Mouse (Mus musculus): ENCODE measurements around the gene Lgalsl. TPM values are rescaled to one million over a fixed set of nuclear protein-coding genes. Genes with fewer than 3 reads are reported as not detected.

Gene Lgalsl
- total and polyA plus RNA-seq, 3 experiments: 0.11 TPM; not detected in 2

GRCm38 (mm10) chr11:20858921-20859668 lies 28.2 kb upstream of the Lgalsl start:
- Histone ChIP-seq H3K4me3 (ENCODE audit: low read depth, low read length) (no peak overlapping the region), H3K9me3 (replicated peaks) (no peaks in the 10 kb centered on the region), H3K27me3 (ENCODE audit: insufficient read depth, low read length) (peaks cover 2% of the 10 kb centered on the region; the same call in 1 of the 2 replicates), H3K36me3 (replicated peaks) (no peaks in the 10 kb centered on the region), H3K4me1 (ENCODE audit: insufficient read depth, low read depth, low read length) (no peaks in the 10 kb centered on the region)
- TF ChIP-seq GATA2 (IDR thresholded peaks at IDR 0.05; ENCODE audit: borderline replicate concordance, low read depth, low read length) (no peak), GATA1 (IDR thresholded peaks at IDR 0.05; ENCODE audit: borderline replicate concordance, low read length) (no peak), TAL1 (conservative IDR thresholded peaks at IDR 0.05; ENCODE audit: low read depth, low read length) (no peak), CTCF (IDR thresholded peaks at IDR 0.05; ENCODE audit: low read depth, low read length) (no peak), POLR2AphosphoS5 (IDR thresholded peaks at IDR 0.05; ENCODE audit: insufficient replicate concordance, low read depth, low read length) (no peak)
- ATAC-seq (ENCODE audit: extremely low read depth, insufficient number of reproducible peaks, low FRiP score, poor library complexity, severe bottlenecking) (no peak), DNase-seq (ENCODE audit: low spot score) (no peak)

- ATAC-seq (ENCODE audit: extremely low read depth, insufficient number of reproducible peaks, low FRiP score, poor library complexity, severe bottlenecking) (no peak), DNase-seq (ENCODE audit: low spot score) (no peak)
- H3K4me1 ChIP-seq (ENCODE audit: insufficient read depth, low read depth, low read length): no peaks in the 10 kb centered on the region
- H3K9me3 ChIP-seq (replicated peaks): no peaks in the 10 kb centered on the region
- H3K36me3 ChIP-seq (replicated peaks): no peaks in the 10 kb centered on the region
- no peak overlapping the region for H3K4me3 ChIP-seq (ENCODE audit: low read depth, low read length)
- peaks cover 4% of the 10 kb centered on the region; the same call in 1 of the 2 replicates for H3K27me3 ChIP-seq (ENCODE audit: insufficient read depth, low read length)
- TF ChIP-seq GATA2 (IDR thresholded peaks at IDR 0.05; ENCODE audit: borderline replicate concordance, low read depth, low read length) (no peak), POLR2AphosphoS5 (IDR thresholded peaks at IDR 0.05; ENCODE audit: insufficient replicate concordance, low read depth, low read length) (no peak), TAL1 (conservative IDR thresholded peaks at IDR 0.05; ENCODE audit: low read depth, low read length) (no peak)
Measured at GRCm38 (mm10) chr11:20857921-20858320, 27.1 kb upstream of the Lgalsl start.

- H3K4me1 ChIP-seq (ENCODE audit: insufficient read depth, low read depth, low read length): no peaks in the 10 kb centered on the region
- DNase-seq (ENCODE audit: low spot score) (no peak), ATAC-seq (ENCODE audit: extremely low read depth, insufficient number of reproducible peaks, low FRiP score, poor library complexity, severe bottlenecking) (no peak)
- peaks cover 9% of the 10 kb centered on the region for H3K27me3 ChIP-seq (ENCODE audit: insufficient read depth, low read length)
- H3K4me3 ChIP-seq (ENCODE audit: low read depth, low read length): no peak overlapping the region
- H3K36me3 ChIP-seq (replicated peaks): no peaks in the 10 kb centered on the region
- TF ChIP-seq CTCF (IDR thresholded peaks at IDR 0.05; ENCODE audit: low read depth, low read length) (no peak), GATA2 (IDR thresholded peaks at IDR 0.05; ENCODE audit: borderline replicate concordance, low read depth, low read length) (no peak), POLR2AphosphoS5 (IDR thresholded peaks at IDR 0.05; ENCODE audit: insufficient replicate concordance, low read depth, low read length) (no peak), GATA1 (IDR thresholded peaks at IDR 0.05; ENCODE audit: borderline replicate concordance, low read length) (no peak), TAL1 (conservative IDR thresholded peaks at IDR 0.05; ENCODE audit: low read depth, low read length) (no peak)
- no peaks in the 10 kb centered on the region for H3K9me3 ChIP-seq (replicated peaks)
Measured at GRCm38 (mm10) chr11:20854032-20854741, 23.3 kb upstream of the Lgalsl start.

GRCm38 (mm10) chr11:20850196-20850595 lies 19.3 kb upstream of the Lgalsl start:
- peaks cover 10% of the 10 kb centered on the region for H3K27me3 ChIP-seq (ENCODE audit: insufficient read depth, low read length)
- H3K36me3 ChIP-seq (replicated peaks): no peaks in the 10 kb centered on the region
- TF ChIP-seq POLR2AphosphoS5 (IDR thresholded peaks at IDR 0.05; ENCODE audit: insufficient replicate concordance, low read depth, low read length) (no peak), GATA1 (IDR thresholded peaks at IDR 0.05; ENCODE audit: borderline replicate concordance, low read length) (no peak), TAL1 (conservative IDR thresholded peaks at IDR 0.05; ENCODE audit: low read depth, low read length) (no peak)
- no peak overlapping the region for H3K4me3 ChIP-seq (ENCODE audit: low read depth, low read length)
- DNase-seq (ENCODE audit: low spot score): no peak
- no peaks in the 10 kb centered on the region for H3K9me3 ChIP-seq (replicated peaks)
- no peaks in the 10 kb centered on the region for H3K4me1 ChIP-seq (ENCODE audit: insufficient read depth, low read depth, low read length)
- no peak for ATAC-seq (ENCODE audit: extremely low read depth, insufficient number of reproducible peaks, low FRiP score, poor library complexity, severe bottlenecking)

GRCm38 (mm10) chr11:20849403-20849802 lies 18.5 kb upstream of the Lgalsl start:
- Histone ChIP-seq H3K9me3 (replicated peaks) (no peaks in the 10 kb centered on the region), H3K4me1 (ENCODE audit: insufficient read depth, low read depth, low read length) (no peaks in the 10 kb centered on the region), H3K4me3 (ENCODE audit: low read depth, low read length) (no peak overlapping the region), H3K36me3 (replicated peaks) (no peaks in the 10 kb centered on the region), H3K27me3 (ENCODE audit: insufficient read depth, low read length) (peaks cover 14% of the 10 kb centered on the region)
- DNase-seq (ENCODE audit: low spot score): no peak
- ATAC-seq (ENCODE audit: extremely low read depth, insufficient number of reproducible peaks, low FRiP score, poor library complexity, severe bottlenecking): no peak
- no peak for TF ChIP-seq GATA1 (IDR thresholded peaks at IDR 0.05; ENCODE audit: borderline replicate concordance, low read length)
- no peak for TF ChIP-seq TAL1 (conservative IDR thresholded peaks at IDR 0.05; ENCODE audit: low read depth, low read length)
- no peak for TF ChIP-seq POLR2AphosphoS5 (IDR thresholded peaks at IDR 0.05; ENCODE audit: insufficient replicate concordance, low read depth, low read length)
- no peak for TF ChIP-seq CTCF (IDR thresholded peaks at IDR 0.05; ENCODE audit: low read depth, low read length)
- TF ChIP-seq GATA2 (IDR thresholded peaks at IDR 0.05; ENCODE audit: borderline replicate concordance, low read depth, low read length): no peak

- Histone ChIP-seq H3K4me3 (ENCODE audit: low read depth, low read length) (no peak overlapping the region), H3K27me3 (ENCODE audit: insufficient read depth, low read length) (peaks cover 3% of the 10 kb centered on the region; the same call in 1 of the 2 replicates), H3K4me1 (ENCODE audit: insufficient read depth, low read depth, low read length) (no peaks in the 10 kb centered on the region), H3K9me3 (replicated peaks) (no peaks in the 10 kb centered on the region), H3K36me3 (replicated peaks) (no peaks in the 10 kb centered on the region)
- no peak for DNase-seq (ENCODE audit: low spot score)
- no peak for ATAC-seq (ENCODE audit: extremely low read depth, insufficient number of reproducible peaks, low FRiP score, poor library complexity, severe bottlenecking)
- TF ChIP-seq CTCF (IDR thresholded peaks at IDR 0.05; ENCODE audit: low read depth, low read length) (no peak), GATA2 (IDR thresholded peaks at IDR 0.05; ENCODE audit: borderline replicate concordance, low read depth, low read length) (no peak), GATA1 (IDR thresholded peaks at IDR 0.05; ENCODE audit: borderline replicate concordance, low read length) (no peak), POLR2AphosphoS5 (IDR thresholded peaks at IDR 0.05; ENCODE audit: insufficient replicate concordance, low read depth, low read length) (no peak), TAL1 (conservative IDR thresholded peaks at IDR 0.05; ENCODE audit: low read depth, low read length) (no peak)
Measured at GRCm38 (mm10) chr11:20837366-20837765, 6.5 kb upstream of the Lgalsl start.

Data from G1E (cell line).